Mouse (Mus musculus) G1E (cell line): ENCODE data around the gene Rora.

ENCODE experiments used
- CTCF ChIP-seq: IDR thresholded peaks from 2 replicates; pipeline ENCODE4 v1.5.1; 2012; ENCODE audit warnings: low read depth, low read length, inconsistent platforms, mixed read lengths
- GATA1 ChIP-seq: IDR thresholded peaks from 2 replicates; pipeline ENCODE4 v1.6.1; 2012; ENCODE audit warnings: borderline replicate concordance, low read length, inconsistent platforms, mixed read lengths
- POLR2AphosphoS5 ChIP-seq: IDR thresholded peaks from 2 replicates; pipeline ENCODE4 v1.6.1; 2012; ENCODE audit warnings: low read depth, low read length, inconsistent platforms; ENCODE audit not compliant: insufficient replicate concordance
- TAL1 ChIP-seq: conservative IDR thresholded peaks from 2 replicates; pipeline ENCODE4 v1.6.1; 2012; ENCODE audit warnings: low read depth, low read length, inconsistent platforms, mixed read lengths

GRCm38 (mm10) chr9:69364117-69364516, 710.5 kb downstream of the Rora start:
- no peak for TF ChIP-seq CTCF
- TF ChIP-seq GATA1 = no peak
- no peak for TF ChIP-seq TAL1
- no peak for TF ChIP-seq POLR2AphosphoS5
